Mouse (Mus musculus) left cerebral cortex, postnatal 25 days (tissue): ENCODE results near the gene Large1. TPM values are rescaled to one million over a fixed set of nuclear protein-coding genes. Genes with fewer than 3 reads are reported as not detected.
"Not testable (repeated sequence)": the region's sequence is repeated elsewhere in the genome, so short reads cannot be mapped to it uniquely, and the experiment has no call there.

Experiments
- DNase-seq, 2 experiments: peaks; one replicate each; pipeline ENCODE4 v3.0.0; 2022; ENCODE audit warnings: low spot score in 2 of 2, mixed read lengths in 1 of 2
- intact Hi-C: fragments of 180-260 bp; cut with DNase I; formaldehyde crosslinking; loops from one replicate; pipeline ENCODE4 v1.15.1; 2025
- total RNA-seq, 2 experiments: library from RNA; stranded (reverse); gene quantifications; 2 replicates each; pipeline ENCODE4 v1.2.3; 2021

Large1 gene
- total RNA-seq, 2 experiments from 2014 or later, result 159 to 168 TPM

DNA sequence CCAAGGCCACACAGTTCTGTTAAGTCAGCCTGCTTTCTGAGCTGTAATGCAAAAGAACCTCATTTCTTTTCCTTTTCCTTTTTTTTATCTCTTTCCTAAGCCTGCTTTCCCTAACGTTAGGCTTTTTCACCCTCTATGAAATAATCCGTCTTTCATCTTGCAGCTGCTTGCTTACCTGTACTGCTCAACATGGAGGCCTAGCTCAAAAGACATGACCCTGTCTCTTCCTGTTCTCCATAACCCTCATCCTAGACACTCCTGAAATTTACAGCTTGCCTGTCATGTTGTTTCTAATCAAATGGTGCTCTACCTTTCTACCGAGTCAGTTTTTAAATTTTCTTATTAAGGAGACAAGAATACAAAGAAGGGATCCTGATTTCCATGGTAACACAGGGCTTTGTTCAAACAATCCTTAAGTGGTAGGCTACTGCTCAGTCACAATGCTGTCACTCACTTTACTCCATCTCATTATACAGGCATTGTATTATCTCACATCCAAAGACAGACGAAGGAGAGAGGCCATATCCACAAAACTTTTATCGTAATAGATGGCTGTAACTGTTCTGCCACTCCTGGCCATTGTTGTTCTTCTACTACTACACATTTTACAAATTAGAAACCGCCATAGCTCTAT is 134.0 kb downstream of the Large1 start:
- intact Hi-C loops, result no loop called here
- DNase-seq, result no peak

DNA sequence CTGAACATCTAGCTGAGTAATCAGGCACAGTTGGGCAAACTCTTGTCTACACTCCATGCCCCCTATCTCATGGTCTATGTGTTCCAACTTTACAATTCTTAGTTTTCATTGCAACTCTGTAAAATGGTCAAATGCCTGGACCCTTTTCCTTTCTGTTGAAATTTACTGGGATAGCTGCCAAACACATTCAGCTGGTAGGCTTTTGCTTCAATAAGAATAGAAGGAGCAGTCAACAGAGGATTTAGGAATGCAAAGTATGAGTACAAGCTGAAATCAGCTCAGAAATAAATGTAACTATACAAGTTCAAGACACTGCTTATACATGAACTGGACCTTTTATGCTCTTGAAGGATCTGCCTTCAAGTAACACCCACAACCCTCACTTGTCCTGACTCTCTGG is 146.5 kb downstream of the Large1 start:
- intact Hi-C loops, result no loop called here
- no peak for DNase-seq

- no peak for DNase-seq
- intact Hi-C loops, result no loop called here
These were observed 151.5 kb downstream of the Large1 start for GRCm38 (mm10) chr8:73201854-73202253.

DNA sequence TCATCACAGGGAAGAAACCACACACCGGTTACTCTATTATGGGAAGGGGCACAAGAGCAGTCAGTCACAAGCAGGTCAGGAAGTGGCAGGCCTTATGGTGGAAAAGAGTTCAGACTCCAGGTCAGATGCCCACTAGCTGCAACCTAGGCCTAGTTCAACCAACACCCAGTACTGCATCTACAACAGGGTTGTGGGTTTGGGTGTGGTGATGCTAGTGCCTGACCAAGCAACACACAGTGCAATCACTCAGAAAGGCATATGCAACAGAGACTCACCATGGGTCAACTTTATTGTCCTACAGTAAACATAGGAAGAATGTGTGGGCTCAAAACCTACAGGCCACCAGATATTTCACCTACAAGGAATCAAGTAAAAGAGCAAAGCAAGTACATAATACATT is 155.6 kb downstream of the Large1 start:
- intact Hi-C loops, result no loop called here
- no peak for DNase-seq

DNA sequence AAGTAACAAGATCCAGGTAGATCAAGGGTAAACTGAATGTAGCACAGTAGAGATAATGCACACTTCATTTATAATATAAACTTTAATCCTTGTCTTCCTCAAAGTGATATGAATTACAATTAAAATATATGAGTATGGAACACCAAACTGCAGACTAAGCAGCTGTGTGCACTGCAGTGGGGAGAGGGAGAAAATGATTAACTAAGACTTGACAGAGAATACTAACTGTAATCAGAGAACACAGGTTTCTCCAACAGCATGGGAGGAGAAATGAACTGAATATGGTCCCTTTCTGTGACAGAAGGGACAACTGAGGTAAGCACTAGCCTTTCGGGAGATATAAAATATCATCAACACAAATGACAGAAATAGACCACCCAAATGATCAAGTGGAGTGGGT is 164.7 kb downstream of the Large1 start:
- intact Hi-C loops, result no loop called here
- no peak for DNase-seq

DNA sequence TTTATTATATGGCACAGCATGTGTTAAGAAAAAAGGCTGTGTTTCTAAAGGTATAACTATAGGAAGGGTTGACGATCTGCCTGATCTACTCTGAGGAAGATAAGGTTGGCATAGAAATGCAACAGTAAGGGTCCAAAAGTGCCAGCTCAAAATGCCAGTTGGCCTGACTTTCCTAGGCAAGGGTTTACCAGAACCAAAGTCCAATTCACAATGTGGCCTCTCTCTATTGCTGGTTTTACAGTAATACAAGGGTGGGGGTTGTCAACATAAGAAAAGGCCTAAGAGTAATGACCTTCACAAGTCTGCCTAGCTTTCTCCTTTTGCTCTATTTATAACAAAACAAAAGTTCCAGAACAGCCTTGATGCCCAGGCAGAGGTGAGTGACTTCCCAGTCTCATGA is 166.0 kb downstream of the Large1 start:
- intact Hi-C loops, result no loop called here
- DNase-seq, result no peak

DNA sequence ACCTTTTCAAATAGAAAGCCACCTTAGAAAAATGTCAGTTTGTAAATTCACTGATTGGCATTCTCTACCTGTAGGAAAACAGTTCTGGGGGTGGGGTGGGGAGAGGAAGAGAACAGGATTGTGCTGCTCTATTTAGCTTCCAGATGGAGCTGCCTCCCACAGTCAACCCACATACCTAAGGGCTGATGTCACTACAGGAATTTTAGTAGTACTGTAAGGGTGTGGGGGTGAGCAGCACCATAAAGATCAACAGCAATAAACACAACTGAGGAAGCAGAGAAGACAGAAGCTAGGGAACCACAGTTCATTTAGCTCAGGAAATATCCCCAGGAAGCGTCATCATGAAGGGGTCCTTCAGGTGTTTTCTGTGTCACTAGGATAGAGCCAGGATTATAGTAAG is 174.9 kb downstream of the Large1 start:
- intact Hi-C loops, result no loop called here
- DNase-seq, result peak in 1 of 2 experiments; percentile 81

GRCm38 (mm10) chr8:73172661-73173060 is 180.7 kb downstream of the Large1 start:
- intact Hi-C loops, result no loop called here
- DNase-seq, result no peak

GRCm38 (mm10) chr8:73161994-73162393 is 191.3 kb downstream of the Large1 start:
- DNase-seq, result peak in 1 of 2 experiments; percentile 41
- intact Hi-C loops, result no loop called here

DNA sequence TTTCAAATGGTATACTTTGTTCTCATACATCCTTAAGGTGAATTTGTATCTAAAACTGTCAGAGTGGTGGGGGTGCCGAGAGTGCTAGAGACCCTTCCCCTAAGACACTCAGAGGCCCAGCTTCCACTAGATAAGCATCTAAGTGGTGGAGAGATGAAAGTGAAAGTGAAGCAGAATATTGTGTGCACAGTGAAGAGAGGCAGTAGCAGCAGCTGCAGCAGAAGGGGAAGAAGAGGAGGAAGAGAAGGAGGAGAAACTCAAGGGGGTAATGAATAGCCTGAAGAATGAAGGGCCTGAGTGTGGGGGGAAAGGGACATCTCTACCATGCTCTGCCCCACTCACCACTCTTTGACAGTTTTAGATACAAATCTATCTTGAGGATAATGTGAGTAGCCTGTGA is 191.8 kb downstream of the Large1 start:
- intact Hi-C loops, result no loop called here
- DNase-seq, result no peak

GRCm38 (mm10) chr8:73160945-73161344 is 192.4 kb downstream of the Large1 start:
- DNase-seq, result peak in 1 of 2 experiments; percentile 25
- intact Hi-C loops, result no loop called here

- intact Hi-C loops, result no loop called here
These were observed 206.1 kb downstream of the Large1 start for GRCm38 (mm10) chr8:73147236-73147635.

DNA sequence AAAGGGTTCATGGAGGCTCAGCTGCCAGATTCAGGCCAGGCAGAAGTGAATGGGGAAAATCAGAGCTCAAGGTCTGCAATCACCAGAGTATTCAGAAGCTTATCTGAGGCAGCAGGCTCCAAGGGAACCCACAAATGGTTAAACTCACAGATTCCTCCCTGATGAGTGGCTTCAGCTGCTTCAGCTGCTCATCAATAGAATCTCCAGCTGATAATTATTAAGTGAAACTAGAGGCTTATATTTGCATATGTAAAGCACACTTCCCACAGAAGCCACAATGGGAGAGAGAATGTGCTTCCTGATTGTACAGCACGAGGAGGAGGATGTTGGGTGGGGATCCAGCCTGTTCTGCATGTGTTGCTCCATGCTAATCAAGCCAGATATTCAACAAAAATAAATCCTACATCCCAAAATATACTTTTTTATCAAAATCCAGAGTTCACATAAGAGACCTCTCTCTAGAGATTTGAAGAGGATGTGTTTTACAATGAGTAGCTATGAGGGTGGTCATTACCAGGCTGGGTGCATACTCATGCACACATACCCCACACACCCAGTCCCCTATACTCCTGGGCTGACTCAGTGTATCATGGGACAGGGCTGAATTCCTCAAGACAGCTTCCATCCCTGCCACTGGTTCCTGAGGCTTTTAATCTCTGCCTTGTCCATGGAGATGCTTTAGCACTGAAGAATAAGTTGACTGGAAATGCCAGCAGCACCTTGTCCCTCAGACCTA is 210.5 kb downstream of the Large1 start:
- peak in 1 of 2 experiments; percentile 43 for DNase-seq
- intact Hi-C loops, result no loop called here

More at GRCm38 (mm10) chr8:73147236-73147635, 206.1 kb downstream of the Large1 start:
- no peak for DNase-seq

GRCm38 (mm10) chr8:73135397-73135796 is 217.9 kb downstream of the Large1 start:
- DNase-seq, result no peak
- intact Hi-C loops, result no loop called here

DNA sequence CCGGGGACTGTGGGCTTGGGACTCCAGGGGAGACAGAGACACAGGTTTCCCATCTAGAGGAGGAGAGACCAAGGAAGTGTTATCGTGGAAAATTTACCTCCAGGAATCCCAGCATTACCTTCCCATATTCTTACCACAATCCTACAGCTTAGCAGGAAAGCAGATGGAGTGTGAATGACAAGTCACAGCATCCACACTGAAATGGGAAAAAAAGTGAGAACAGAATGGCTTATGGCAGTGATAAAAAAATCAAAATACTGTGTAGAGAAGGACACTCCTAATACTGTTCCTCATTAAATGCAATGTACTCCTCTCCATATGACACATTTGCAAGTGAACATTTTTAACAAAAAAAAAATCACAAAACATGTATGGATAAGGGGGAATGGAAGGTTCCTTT is 221.3 kb downstream of the Large1 start:
- intact Hi-C loops, result loop anchor here (5.0 kb wide), 1 partner anchor 480 kb away; no protein-coding TSS in a partner anchor
- peak in 1 of 2 experiments; percentile 78 for DNase-seq

DNA sequence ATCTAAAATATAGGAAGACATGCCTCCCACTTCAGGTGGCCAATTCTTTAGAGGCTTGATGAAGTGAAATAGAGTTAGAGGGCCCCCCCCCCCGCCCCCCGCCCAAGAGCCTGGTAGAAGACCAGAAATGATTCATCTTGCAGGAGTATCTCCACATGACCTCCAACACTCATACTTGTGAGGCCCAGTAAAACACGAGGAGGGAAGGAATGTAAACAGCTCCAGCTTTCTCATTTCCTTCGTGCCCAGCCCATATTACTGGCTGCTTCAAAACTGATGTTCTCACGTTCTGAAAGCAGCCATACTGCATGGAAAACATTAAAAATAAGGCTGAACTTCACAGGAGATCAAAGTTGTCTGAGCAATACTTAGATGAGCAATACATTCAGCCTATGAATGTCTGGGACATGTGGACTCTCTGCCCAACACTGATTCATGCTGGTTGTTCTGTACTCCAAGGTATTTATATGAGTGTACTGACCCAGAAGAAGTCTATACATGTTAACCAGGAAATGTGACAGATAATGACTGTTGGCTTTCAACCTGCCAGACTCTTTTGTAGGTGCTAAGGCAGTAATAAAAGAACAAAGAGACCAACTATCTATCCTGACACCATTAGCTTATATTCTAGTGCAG is 229.4 kb downstream of the Large1 start:
- DNase-seq, result no peak
- intact Hi-C loops, result no loop called here

GRCm38 (mm10) chr8:73112332-73112895 is 240.9 kb downstream of the Large1 start:
- DNase-seq, result peak in 1 of 2 experiments; percentile 43

DNA sequence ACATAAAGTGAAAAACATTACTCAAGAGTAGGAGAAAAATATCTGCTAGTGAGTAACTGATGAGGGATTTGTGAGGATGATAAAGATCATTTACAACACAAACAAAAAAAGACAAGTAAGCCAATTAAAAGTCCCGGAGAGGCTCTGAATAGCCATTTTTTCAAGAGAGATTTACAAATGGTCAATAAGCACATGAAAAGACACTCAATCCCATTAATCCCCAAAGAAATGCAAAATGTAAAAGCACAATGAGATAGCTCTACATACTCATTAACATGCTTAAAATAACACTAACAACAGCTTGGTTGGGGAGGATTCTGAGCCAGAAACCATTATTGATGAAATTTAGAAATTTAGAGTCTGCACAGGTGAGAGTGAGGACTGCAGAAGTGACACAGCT is 249.3 kb downstream of the Large1 start:
- no peak for DNase-seq
- intact Hi-C loops, result no loop called here

More at GRCm38 (mm10) chr8:73112332-73112895, 240.9 kb downstream of the Large1 start:
- intact Hi-C loops, result no loop called here

DNA sequence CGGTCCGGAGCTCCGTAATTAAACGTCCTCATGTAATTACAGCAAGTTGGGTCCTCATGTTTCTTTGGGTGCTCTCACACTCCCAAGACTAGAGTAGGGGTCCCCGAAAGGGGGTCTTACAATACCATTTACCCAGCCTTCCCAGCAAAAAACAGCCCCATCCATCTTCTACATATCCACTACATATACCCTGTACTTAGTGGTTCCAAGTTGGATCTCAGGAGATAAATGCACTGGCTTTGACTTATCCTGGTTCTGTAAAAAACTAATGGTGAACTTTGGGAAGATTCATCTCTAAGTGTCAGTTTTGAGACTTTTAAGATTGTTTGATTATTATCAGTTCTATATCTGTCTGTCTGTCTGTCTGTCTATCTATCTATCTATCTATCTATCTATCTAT is 252.3 kb downstream of the Large1 start:
- no peak for DNase-seq
- intact Hi-C loops, result no loop called here

DNA sequence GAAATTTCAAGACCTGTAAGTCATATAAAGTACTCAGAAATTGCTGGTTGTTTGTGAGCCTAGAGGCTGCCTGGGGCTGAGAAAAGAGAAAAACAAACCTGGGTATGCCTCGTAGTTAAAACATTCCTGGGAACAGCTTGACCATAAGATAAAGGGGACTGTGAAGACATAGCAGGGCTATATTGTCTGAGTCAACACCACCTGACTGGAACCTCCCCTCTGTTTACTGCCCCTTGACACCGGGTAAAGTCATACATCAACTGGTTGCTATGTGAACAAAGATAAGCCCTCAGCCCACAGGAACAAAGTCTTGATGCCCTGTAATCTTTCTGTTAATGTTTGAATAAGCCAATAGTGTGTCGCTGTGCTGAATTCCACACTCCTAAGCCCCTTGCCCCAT is 252.7 kb downstream of the Large1 start:
- intact Hi-C loops, DNase-seq: not testable (repeated sequence)
